Mouse (Mus musculus): ENCODE measurements around the gene Gm16253. TPM values are rescaled to one million over a fixed set of nuclear protein-coding genes. Genes with fewer than 3 reads are reported as not detected.

Gene Gm16253
- polyA plus RNA-seq, 1 experiment from 2014 or later: 1.7 TPM

DNA sequence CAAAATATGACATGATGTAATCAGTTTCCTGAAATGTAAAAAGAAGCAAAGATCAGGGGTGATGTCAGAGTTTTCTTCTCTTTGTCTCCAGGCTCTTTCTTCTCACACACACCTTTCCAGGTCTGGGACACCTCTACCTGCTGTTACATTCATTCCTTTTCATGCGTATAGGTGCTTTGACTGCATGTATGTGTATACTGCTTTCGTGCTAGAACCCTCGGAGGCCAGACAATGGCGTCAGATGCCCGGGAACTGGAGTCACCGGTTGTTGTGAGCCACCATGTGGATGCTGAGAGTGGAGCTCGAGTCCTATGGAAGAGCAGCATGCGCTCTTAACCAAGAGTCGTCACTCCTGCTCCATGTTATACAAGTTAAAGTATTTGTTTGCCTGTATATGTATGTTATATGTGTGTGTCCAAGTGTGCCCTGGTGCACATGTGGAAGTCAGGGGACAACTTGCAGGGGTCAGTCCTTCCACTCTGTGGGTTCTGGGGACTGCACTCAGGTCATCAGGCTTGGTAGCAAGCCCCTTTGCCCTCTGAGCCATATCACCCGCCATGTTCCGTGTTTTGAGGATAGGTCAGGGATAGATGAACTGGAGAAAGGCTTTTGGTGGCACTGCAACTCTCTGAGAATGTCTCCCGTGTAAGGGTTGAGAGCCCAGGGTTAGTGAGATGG is 1.9 kb downstream of the Gm16253 start:
- 84% methylated on average over 12 of the region's 12 CpGs for WGBS
- peaks cover 13% of the 10 kb centered on the region for H3K27me3 ChIP-seq
- H3K4me2 ChIP-seq: no peak overlapping the region
- no peaks in the 10 kb centered on the region for H3K9me3 ChIP-seq
- ATAC-seq (ENCODE audit: low FRiP score): no peak
- peak overlapping the region; percentile 7; the same call in 1 of the 2 replicates for H3K9ac ChIP-seq
- H3K36me3 ChIP-seq (replicated peaks): no peaks in the 10 kb centered on the region
- no peak overlapping the region for H3K4me3 ChIP-seq (replicated peaks)
- no peak overlapping the region for H3K27ac ChIP-seq
- H3K4me1 ChIP-seq: peaks cover 26% of the 10 kb centered on the region

DNA sequence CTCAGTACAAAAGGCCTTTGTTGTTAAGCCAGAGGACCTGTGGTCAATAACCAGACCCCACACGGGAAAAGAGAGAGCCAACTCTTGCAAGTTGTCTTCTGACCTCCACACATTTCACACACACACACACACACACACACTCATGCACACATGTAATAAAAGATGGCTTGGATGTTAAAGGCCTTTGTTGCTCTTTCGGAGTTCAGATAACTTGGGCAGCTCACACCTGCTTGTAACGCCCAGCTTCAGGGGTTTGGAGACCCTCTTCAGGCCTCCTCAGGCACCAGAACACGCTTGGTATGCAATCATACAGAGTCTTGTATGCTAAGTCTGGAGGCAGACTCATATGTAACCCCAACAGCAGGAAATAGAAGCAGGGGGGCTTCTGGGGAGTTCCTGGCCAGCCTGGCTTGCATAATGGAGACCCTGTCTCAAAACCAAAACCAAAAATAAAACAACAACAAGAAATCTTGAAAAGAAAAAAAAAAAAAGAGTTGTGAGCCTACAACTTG is 2.5 kb downstream of the Gm16253 start:
- H3K36me3 ChIP-seq (replicated peaks): no peaks in the 10 kb centered on the region
- no peak overlapping the region for H3K4me3 ChIP-seq (replicated peaks)
- H3K9me3 ChIP-seq: no peaks in the 10 kb centered on the region
- H3K27me3 ChIP-seq: peaks cover 13% of the 10 kb centered on the region
- peaks cover 26% of the 10 kb centered on the region for H3K4me1 ChIP-seq
- ATAC-seq (ENCODE audit: low FRiP score): no peak
- H3K27ac ChIP-seq: no peak overlapping the region
- H3K9ac ChIP-seq: no peak overlapping the region
- H3K4me2 ChIP-seq: no peak overlapping the region
- 67% methylated on average over 4 of the region's 4 CpGs for WGBS

DNA sequence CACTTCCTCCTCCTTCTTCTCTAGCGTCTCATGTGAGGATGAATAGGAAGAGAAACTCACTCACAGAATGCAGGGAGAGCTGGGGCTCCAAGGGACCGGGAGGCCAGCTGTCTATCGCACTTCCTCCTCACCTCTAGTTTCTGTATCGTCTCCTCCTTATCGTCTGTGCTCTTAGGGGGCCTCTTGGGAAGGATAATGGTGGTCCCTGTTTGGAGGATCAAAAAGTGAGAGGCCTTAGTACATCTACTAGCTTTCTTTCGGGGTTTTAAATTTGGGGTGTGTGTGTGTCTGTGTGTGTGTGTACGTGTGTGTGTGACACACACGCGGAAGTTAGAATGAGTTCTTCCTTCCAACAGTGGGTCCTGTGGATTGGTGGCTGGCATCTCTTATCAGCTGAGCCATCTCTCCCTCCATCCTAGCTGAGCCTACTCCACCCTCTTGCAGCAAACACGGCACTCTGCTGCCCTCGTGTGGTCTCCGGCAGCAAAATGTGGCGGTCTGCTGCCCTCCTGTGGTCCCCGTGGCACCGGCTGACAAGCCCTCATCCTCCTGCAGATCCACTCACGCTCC is 3.2 kb downstream of the Gm16253 start:
- 15% methylated on average over 16 of the region's 16 CpGs for WGBS
- Histone ChIP-seq H3K27ac (no peak overlapping the region), H3K9ac (peak overlapping the region; percentile 41; the same call in 1 of the 2 replicates), H3K27me3 (peaks cover 13% of the 10 kb centered on the region), H3K4me3 (replicated peaks) (peak overlapping the region; percentile 19; the same call in 1 of the 2 replicates), H3K4me2 (peak overlapping the region; percentile 47), H3K9me3 (no peaks in the 10 kb centered on the region), H3K36me3 (replicated peaks) (no peaks in the 10 kb centered on the region), H3K4me1 (peaks cover 26% of the 10 kb centered on the region)
- ATAC-seq (ENCODE audit: low FRiP score): peak; percentile 80

DNA sequence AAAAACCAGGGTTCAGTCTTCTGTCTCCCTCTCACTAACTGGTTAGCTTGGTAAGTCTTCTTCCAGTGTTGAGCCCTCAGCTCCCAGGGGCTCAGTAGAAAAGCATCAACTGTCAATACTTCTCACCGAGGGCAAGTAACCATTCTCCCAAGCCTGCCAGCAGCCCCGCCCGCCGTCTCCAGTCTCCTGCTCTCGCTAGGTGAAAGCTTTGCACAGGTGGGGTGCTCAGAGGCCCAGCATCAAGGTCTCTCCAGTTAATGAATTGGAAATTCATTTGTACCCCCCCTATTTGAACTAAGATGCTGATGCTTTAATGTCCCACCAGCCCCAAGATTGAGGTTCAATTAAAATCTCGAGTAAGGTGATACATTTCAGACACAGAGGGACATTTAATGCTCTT is 4.4 kb downstream of the Gm16253 start:
- Histone ChIP-seq H3K4me3 (replicated peaks) (no peak overlapping the region), H3K9me3 (no peaks in the 10 kb centered on the region), H3K36me3 (replicated peaks) (no peaks in the 10 kb centered on the region), H3K4me2 (no peak overlapping the region), H3K9ac (no peak overlapping the region), H3K27me3 (peaks cover 13% of the 10 kb centered on the region), H3K4me1 (peaks cover 24% of the 10 kb centered on the region), H3K27ac (no peak overlapping the region)
- 39% methylated on average over 6 of the region's 6 CpGs for WGBS
- no peak for ATAC-seq (ENCODE audit: low FRiP score)

DNA sequence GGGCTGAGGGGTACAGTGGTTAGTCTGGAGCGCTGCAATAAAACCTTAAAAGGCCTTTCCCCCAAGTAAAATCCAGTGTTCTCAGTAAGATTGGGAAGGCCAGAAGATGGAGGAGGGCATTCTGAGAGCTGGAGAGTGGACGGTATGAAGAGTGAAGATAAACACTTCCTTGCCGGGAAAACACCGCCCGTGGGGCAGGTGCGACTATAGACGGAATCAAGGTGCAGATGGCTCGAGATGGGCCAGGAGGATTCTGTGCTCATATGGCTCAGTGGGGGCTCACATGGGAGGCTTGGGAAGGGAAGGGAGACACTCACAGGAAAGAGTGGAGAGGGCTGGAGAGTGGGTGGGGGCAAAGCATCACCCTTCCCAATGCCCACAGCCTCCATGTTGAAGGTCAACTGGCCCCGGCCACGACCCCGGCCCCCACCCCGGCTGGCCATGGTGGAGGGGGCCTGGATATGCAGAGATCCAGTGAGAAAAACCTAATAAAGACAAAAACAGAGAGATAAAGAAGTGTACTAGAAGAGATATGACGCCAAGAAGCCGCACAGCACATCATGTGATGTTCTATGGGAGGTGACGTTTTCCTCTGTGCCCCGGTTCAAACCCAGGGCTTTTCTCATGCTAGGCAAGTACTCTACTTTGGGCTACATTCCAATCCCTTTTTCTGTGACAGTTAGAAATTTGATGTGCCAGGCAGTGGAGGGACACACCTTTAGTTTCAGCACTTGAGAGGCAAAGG is 5.2 kb downstream of the Gm16253 start:
- Histone ChIP-seq H3K9ac (no peak overlapping the region), H3K36me3 (replicated peaks) (no peaks in the 10 kb centered on the region), H3K4me1 (peaks cover 17% of the 10 kb centered on the region), H3K27ac (no peak overlapping the region), H3K27me3 (peaks cover 13% of the 10 kb centered on the region), H3K4me3 (replicated peaks) (no peak overlapping the region), H3K9me3 (no peaks in the 10 kb centered on the region), H3K4me2 (no peak overlapping the region)
- 84% methylated on average over 16 of the region's 16 CpGs for WGBS
- ATAC-seq (ENCODE audit: low FRiP score): no peak

DNA sequence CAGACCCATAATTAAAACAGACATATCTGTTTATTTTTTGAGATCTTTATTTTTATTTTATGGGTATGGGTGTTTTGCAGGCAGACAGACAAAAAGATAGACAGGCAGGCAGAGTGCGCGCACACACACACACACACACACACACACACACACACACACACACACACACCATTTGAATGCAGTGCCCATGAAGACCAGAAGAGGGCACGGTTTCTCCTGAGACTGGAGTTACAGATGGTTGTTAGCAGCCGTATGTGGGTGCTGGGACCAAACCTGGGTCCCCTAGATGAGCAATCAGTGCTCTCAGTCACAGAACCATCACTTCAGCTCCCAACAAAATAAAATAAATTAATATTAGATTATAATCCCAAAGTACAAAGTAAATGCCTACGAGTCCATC is 6.6 kb downstream of the Gm16253 start:
- no peaks in the 10 kb centered on the region for H3K36me3 ChIP-seq (replicated peaks)
- WGBS: 91% methylated on average over 5 of the region's 5 CpGs
- H3K4me1 ChIP-seq: peaks cover 11% of the 10 kb centered on the region
- no peaks in the 10 kb centered on the region for H3K9me3 ChIP-seq
- ATAC-seq (ENCODE audit: low FRiP score): no peak
- H3K4me3 ChIP-seq (replicated peaks): no peak overlapping the region
- H3K4me2 ChIP-seq: no peak overlapping the region
- no peak overlapping the region for H3K9ac ChIP-seq
- peaks cover 13% of the 10 kb centered on the region for H3K27me3 ChIP-seq
- no peak overlapping the region for H3K27ac ChIP-seq

DNA sequence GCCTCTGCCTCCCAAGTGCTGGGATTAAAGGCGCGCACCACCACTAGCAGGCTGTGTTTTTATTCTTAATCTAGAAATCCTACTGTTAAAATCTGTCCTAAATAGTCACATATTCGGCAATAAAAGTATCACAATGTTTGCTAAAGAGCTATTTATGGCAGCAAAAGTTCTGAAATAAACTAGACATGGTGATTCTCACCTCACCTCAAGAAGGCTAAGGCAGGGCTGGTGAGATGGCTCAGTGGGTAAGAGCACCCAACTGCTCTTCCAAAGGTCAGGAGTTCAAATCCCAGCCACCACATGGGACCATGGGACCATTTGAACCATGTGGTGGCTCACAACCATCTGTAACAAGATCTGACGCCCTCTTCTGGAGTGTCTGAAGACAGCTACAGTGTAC is 13.9 kb downstream of the Gm16253 start:
- H3K9me3 ChIP-seq: no peaks in the 10 kb centered on the region
- peaks cover 18% of the 10 kb centered on the region for H3K4me1 ChIP-seq
- 86% methylated on average over 4 of the region's 4 CpGs for WGBS

DNA sequence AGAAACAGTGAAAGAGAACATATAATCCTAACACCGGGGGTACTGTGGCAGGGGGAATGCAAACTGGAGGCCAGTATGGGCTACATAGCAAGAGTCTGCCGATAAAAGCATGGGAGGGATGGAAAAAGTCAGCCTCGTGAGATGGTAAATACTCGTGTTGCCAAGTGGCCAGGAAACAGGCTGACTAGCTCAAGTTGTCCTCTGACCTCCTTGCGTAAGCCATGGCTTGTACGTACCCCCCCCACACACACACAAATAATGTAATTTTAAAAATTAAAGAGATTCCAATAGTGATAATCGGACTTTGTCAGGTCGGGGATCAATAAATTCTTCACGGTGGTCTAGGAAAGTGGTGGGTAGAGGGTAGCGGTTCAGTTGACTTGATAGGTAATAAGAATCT is 16.6 kb downstream of the Gm16253 start:
- H3K27ac ChIP-seq: peak overlapping the region; percentile 88
- peak overlapping the region; percentile 77 for H3K4me2 ChIP-seq
- under 1% methylated on average over 10 of the region's 10 CpGs for WGBS
- H3K4me3 ChIP-seq (replicated peaks): peak overlapping the region; percentile 62
- ATAC-seq (ENCODE audit: low FRiP score): no peak
- peaks cover 44% of the 10 kb centered on the region for H3K4me1 ChIP-seq
- H3K9ac ChIP-seq: peak overlapping the region; percentile 64
- H3K9me3 ChIP-seq: no peaks in the 10 kb centered on the region
- H3K27me3 ChIP-seq: peaks cover 28% of the 10 kb centered on the region
- H3K36me3 ChIP-seq (replicated peaks): no peaks in the 10 kb centered on the region

More for the DNA sequence above, 13.9 kb downstream of the Gm16253 start:
- H3K27me3 ChIP-seq: peaks cover 10% of the 10 kb centered on the region
- no peak overlapping the region for H3K4me3 ChIP-seq (replicated peaks)
- no peak for ATAC-seq (ENCODE audit: low FRiP score)
- no peak overlapping the region for H3K9ac ChIP-seq
- H3K4me2 ChIP-seq: no peak overlapping the region
- no peaks in the 10 kb centered on the region for H3K36me3 ChIP-seq (replicated peaks)
- H3K27ac ChIP-seq: no peak overlapping the region

DNA sequence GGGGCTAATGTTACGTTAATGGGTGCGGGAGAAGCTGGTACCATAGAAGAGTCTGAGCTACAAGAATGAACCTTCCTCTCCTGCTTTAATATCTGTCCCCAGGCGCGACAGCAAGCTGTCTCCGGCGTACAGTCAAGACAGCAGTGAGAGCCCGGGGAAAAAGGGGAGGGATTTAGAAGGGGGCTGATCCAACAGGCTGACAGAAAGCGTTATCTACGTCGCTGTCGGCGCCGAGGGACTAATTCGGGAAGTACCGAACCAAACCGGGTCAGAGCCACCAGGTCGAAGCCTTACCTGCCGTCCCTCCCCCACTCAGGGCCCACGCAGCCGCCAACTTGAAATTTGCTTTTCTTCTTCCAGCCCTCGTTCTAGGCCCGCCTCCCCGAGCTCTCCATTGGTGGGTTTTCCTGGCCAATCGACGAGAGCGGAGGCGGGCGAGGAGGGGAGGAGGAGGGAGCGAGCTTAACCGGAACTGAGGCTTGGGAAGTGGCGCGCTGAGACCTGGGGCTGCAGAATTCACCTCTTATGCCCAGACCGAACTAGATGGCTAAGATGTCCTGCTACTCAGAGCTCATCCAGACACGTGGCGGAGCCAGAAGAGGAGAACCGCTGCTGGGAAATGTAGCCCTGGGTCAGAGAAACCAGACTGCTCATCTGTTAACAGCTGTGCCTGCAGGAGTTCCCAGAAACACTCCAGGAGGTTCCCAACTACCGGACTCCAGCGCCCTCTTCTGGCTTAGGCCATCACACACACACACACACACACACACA is 17.2 kb downstream of the Gm16253 start, which contains the start of gene Polr3gl:
Gene Polr3gl (minus strand): TSS at position 392 of the 771 bp plus-strand sequence.
- H3K27ac ChIP-seq: peak within 1 kb of the TSS; percentile 88
- peak within 1 kb of the TSS; percentile 64 for H3K9ac ChIP-seq
- H3K4me3 ChIP-seq (replicated peaks): peak within 1 kb of the TSS; percentile 62
- H3K4me1 ChIP-seq: peaks cover 50% of the 10 kb centered on the region
- H3K9me3 ChIP-seq: no peaks in the 10 kb centered on the region
- no peaks in the 10 kb centered on the region for H3K36me3 ChIP-seq (replicated peaks)
- H3K4me2 ChIP-seq: peak within 1 kb of the TSS; percentile 77
- WGBS: under 1% methylated on average over 37 of the region's 38 CpGs
- peaks cover 30% of the 10 kb centered on the region for H3K27me3 ChIP-seq
- peak; percentile 87 for ATAC-seq (ENCODE audit: low FRiP score)

DNA sequence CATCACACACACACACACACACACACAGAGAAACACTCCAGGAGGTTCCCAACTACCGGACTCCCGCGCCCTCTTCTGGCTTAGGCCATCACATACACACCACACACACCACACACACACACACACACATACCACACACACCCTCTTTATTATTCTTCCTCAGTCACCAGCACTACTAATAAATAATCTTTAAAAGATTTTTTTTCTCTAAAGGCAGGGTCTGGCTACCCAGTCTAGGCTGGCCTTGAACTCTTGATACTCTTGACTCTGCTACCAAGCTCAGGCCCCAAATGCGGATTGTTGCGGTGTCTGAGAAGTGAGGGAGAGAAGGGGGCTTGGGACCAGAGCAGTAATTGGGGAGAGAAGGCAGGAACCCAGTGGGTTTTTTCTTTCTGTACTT is 18.1 kb downstream of the Gm16253 start:
- peaks cover 37% of the 10 kb centered on the region for H3K27me3 ChIP-seq
- WGBS: 78% methylated on average over 5 of the region's 5 CpGs

DNA sequence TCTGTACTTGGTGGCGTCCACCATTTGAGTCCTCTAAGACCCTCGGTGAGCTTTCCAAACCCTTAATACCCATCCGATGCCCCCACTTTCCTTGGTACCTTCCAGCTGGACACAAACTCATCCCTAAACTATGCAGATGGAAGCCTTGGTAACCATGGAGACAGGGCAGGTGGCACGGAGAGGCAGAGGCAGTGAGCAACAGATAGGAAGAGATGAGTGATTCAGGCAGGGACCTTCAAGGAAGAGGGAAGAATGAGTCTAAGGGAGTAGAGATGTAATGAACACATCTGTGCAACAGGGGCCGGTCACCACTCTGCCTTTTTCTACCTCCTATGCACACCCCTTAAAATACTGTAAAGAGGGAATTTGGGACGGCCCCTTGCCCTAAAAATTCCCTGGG is 18.9 kb downstream of the Gm16253 start:
- peaks cover 37% of the 10 kb centered on the region for H3K27me3 ChIP-seq
- ATAC-seq (ENCODE audit: low FRiP score): no peak
- peak overlapping the region; percentile 95 for H3K4me2 ChIP-seq
- H3K4me1 ChIP-seq: peaks cover 65% of the 10 kb centered on the region
- 17% methylated on average over 6 of the region's 6 CpGs for WGBS
- H3K9me3 ChIP-seq: no peaks in the 10 kb centered on the region
- no peak overlapping the region; the same call in 1 of the 2 replicates for H3K9ac ChIP-seq
- H3K36me3 ChIP-seq (replicated peaks): no peaks in the 10 kb centered on the region
- peak overlapping the region; percentile 49; the same call in 1 of the 2 replicates for H3K4me3 ChIP-seq (replicated peaks)
- H3K27ac ChIP-seq: no peak overlapping the region

More for the DNA sequence above, 18.1 kb downstream of the Gm16253 start:
- no peak overlapping the region for H3K27ac ChIP-seq
- H3K9me3 ChIP-seq: no peaks in the 10 kb centered on the region
- no peak overlapping the region for H3K4me3 ChIP-seq (replicated peaks)
- no peaks in the 10 kb centered on the region for H3K36me3 ChIP-seq (replicated peaks)
- H3K4me2 ChIP-seq: no peak overlapping the region
- ATAC-seq (ENCODE audit: low FRiP score): no peak
- peaks cover 58% of the 10 kb centered on the region for H3K4me1 ChIP-seq
- H3K9ac ChIP-seq: no peak overlapping the region
